Mouse (Mus musculus) heart, embryonic 11.5 days (tissue): ENCODE data around the gene Pcdh11x. TPM values are rescaled to one million over a fixed set of nuclear protein-coding genes. Genes with fewer than 3 reads are reported as not detected.

Source experiments
- ATAC-seq: fragments of 200-750 bp; cut with Nextera tagmentation; replicated peaks from 2 replicates; pipeline ENCODE4 v1.8.0; 2017; ENCODE audit warnings: moderate library complexity; ENCODE audit not compliant: insufficient number of reproducible peaks, low FRiP score, low TSS enrichment
- H3K27ac ChIP-seq: fragments of 300-500 bp; sonication (generic); 2 replicates; pipeline ENCODE4 v1.5.1; 2014; ENCODE audit warnings: mild to moderate bottlenecking, low read depth, low read length
- H3K27me3 ChIP-seq: fragments of 300-500 bp; sonication (generic); 2 replicates; pipeline ENCODE4 v1.6.1; 2014; ENCODE audit warnings: mild to moderate bottlenecking, low read length, mixed read lengths; ENCODE audit not compliant: control insufficient read depth, insufficient read depth
- H3K36me3 ChIP-seq: fragments of 300-500 bp; sonication (generic); 2 replicates; pipeline ENCODE4 v1.6.1; 2014; ENCODE audit warnings: mild to moderate bottlenecking, low read length, moderate library complexity, mixed read lengths; ENCODE audit not compliant: control insufficient read depth, insufficient read depth
- H3K4me1 ChIP-seq: fragments of 300-500 bp; sonication (generic); 2 replicates; pipeline ENCODE4 v1.6.1; 2014; ENCODE audit warnings: low read length; ENCODE audit not compliant: control insufficient read depth, insufficient read depth
- H3K4me2 ChIP-seq: fragments of 300-500 bp; sonication (generic); 2 replicates; pipeline ENCODE4 v1.6.1; 2014; ENCODE audit warnings: mild to moderate bottlenecking, moderate library complexity
- H3K4me3 ChIP-seq: fragments of 300-500 bp; sonication (generic); 2 replicates; pipeline ENCODE4 v1.5.1; 2014; ENCODE audit warnings: low read depth, low read length
- H3K9ac ChIP-seq: fragments of 300-500 bp; sonication (generic); 2 replicates; pipeline ENCODE4 v1.6.1; 2014; ENCODE audit warnings: mild to moderate bottlenecking, low read depth, low read length, moderate library complexity
- H3K9me3 ChIP-seq: fragments of 300-500 bp; sonication (generic); replicated peaks from 2 replicates; pipeline ENCODE4 v1.6.1; 2016; ENCODE audit warnings: low read length; ENCODE audit not compliant: control insufficient read depth
- WGBS: fragments of 180-500 bp; shearing (Covaris S2); extraction: QIAGEN DNeasy Blood & Tissue Kit; methylation state at CpG from one replicate; pipeline ENCODE4 v1.1.7; 2014; ENCODE audit not compliant: insufficient replicate concordance; 5-methylcytosine and 5-hydroxymethylcytosine counted together
- polyA plus RNA-seq: library from polyadenylated mRNA; unstranded; fragments of >200 nt; fragmentation: Nextera tagmentation; extraction: Ambion mirVana; gene quantifications from 2 replicates; pipeline ENCODE4 v1.2.1, GENCODE M21; 2014

Gene Pcdh11x
- 3.6 and 5.8 TPM in 2 replicates for polyA plus RNA-seq

DNA sequence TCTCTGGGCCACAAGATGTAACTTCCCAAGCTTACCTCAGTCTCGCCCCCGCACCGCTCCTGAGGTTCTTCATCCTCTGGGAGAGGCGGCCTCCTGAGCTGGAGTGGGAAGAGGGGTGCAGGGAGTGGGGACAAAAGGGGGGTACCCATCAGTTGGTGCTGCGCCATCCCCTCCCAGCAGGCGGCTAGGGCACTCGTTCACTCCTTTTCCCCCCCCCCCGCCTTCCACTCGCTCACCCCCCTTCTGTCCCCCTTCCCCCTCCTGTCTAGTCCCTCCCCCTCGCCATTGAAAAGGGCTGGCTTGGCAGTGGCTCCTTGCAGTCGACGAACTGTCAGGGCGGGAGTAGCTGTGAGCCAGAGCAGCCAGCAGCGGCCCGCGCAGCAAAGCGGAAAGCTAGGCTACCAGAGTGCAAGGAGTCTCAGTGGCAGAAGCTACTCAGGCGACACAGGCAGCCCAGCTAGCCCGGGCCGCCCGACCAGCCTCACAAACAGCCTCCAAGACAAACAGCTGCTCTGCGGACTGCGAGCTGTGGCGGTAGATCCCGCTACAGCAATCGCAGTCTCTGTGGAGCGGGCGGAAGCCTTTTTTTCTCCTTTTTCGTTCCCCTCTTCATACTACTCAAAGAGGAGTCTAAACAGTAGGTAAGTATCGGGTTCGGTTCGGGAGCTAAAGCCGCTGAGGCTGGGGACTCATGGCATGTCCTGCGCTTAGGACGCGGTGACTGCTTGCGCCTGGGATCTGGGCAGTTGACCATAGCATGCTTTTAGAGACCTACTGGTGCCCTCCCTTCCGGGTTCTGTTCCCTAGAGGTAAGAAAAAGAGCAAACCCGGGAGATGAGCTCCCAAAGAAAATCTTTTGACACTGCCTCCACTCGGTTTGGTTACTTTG lies at the start of gene Pcdh11x:
TSS of gene Pcdh11x (plus strand) at position 249 of the 889 bp plus-strand sequence.
- H3K9me3 ChIP-seq: no peaks in the 10 kb centered on the region
- 8% methylated on average over 32 of the region's 40 CpGs for WGBS
- H3K9ac ChIP-seq: peak within 1 kb of the TSS; percentile 54; the same call in 1 of the 2 replicates
- H3K4me3 ChIP-seq: peak within 1 kb of the TSS; percentile 51
- peak; percentile 79 for ATAC-seq
- no peak within 1 kb of the TSS for H3K27ac ChIP-seq
- H3K4me2 ChIP-seq: peak within 1 kb of the TSS; percentile 73
- no peaks in the 10 kb centered on the region for H3K36me3 ChIP-seq
- peaks cover 6% of the 10 kb centered on the region; the same call in 1 of the 2 replicates for H3K27me3 ChIP-seq
- no peaks in the 10 kb centered on the region for H3K4me1 ChIP-seq

DNA sequence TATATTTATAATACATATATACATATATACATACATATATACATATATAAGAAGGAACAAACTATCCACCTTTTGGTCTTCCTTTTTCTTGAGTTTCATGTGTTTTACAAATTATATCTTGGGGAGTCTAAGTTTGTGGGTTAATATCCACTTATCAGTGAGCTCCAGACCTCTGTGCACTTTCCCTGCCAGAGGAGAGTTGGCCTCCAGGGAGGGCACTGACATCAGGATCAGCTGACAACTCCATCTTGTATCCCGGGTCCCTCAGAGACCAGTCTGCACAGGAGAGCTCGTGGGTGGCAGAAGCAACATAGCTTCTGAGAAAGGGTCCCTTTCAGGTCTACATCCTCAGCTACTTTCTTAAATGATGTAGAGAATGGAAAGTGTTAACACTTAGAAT lies 30.0 kb upstream of the Pcdh11x start:
- H3K27me3 ChIP-seq: no peaks in the 10 kb centered on the region

DNA sequence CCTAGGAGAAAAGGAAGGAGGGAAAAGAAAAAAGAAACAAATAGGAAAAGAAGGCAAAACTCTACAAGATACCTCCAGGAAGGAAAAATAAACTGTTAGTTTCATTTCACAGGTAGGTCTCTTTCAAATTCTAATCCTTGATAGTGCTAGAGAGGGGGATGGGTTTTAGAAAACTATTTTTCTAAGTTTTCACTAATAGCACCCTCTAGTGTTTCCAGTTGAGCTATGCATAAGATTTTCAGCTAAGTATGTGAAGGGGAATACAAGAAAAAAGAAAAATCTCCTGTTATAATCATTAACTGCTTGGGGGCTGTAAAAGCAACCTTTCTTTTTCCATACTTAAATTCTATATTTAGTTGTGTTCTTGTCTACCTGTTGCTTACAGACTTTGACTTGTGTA lies 4.5 kb upstream of the Pcdh11x start:
- Histone ChIP-seq H3K4me3 (no peak overlapping the region), H3K4me1 (no peaks in the 10 kb centered on the region), H3K4me2 (no peak overlapping the region), H3K9me3 (no peaks in the 10 kb centered on the region), H3K27me3 (no peaks in the 10 kb centered on the region), H3K27ac (no peak overlapping the region), H3K36me3 (no peaks in the 10 kb centered on the region), H3K9ac (no peak overlapping the region)
- no peak for ATAC-seq

More for the DNA sequence above, 30.0 kb upstream of the Pcdh11x start:
- 68% methylated on average over 2 of the region's 2 CpGs for WGBS
- Histone ChIP-seq H3K4me1 (no peaks in the 10 kb centered on the region), H3K4me3 (no peak overlapping the region), H3K36me3 (no peaks in the 10 kb centered on the region), H3K9me3 (no peaks in the 10 kb centered on the region), H3K27ac (no peak overlapping the region), H3K4me2 (no peak overlapping the region), H3K9ac (no peak overlapping the region)
- ATAC-seq: no peak

DNA sequence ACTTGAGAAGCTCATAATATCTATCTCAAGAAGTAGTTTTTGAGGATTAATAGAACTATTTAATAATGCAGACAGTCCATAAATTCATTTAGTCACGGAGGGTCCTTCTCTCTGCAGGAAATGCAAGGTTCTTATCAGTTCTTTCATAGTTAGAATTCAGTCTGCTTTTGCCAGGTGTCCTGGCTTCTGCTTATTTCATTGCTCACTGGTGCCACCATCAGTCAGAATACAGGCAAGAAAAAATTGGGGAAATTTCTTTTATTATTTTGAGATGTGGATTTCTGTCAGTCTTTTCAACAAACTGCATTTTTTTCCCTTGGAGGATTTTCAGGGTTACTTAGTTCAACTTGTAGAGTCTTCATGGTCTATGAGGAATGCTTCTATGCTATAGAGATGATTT lies 2.6 kb upstream of the Pcdh11x start:
- Histone ChIP-seq H3K27ac (no peak overlapping the region), H3K36me3 (no peaks in the 10 kb centered on the region), H3K4me2 (no peak overlapping the region), H3K27me3 (peaks cover 6% of the 10 kb centered on the region; the same call in 1 of the 2 replicates), H3K9me3 (no peaks in the 10 kb centered on the region), H3K4me3 (no peak overlapping the region), H3K4me1 (no peaks in the 10 kb centered on the region), H3K9ac (no peak overlapping the region)
- no peak for ATAC-seq
- 7% methylated on average over 1 of the region's 1 CpGs for WGBS

DNA sequence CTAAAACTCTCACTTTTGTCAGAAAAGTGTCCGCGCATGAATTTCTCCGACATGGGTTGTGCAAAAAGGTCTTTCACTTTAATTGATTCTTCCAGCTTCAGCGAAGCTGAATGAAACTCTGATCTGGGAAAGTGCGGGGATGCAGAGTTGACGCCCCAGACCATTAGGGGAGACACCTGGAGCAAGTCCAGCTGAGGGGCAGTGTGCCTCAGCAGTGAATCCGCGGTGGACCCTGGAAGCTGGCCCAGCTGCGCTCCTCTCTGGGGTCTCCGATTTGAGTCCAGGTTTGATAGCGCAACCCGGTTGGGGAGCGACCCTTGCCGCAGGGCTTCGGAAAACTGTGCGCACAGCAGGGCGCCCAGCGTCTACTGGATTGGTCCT lies 831 bp downstream of the Pcdh11x start:
- no peak for ATAC-seq
- no peaks in the 10 kb centered on the region for H3K4me1 ChIP-seq
- H3K4me2 ChIP-seq: peak overlapping the region; percentile 73
- no peak overlapping the region for H3K27ac ChIP-seq
- H3K27me3 ChIP-seq: peaks cover 6% of the 10 kb centered on the region; the same call in 1 of the 2 replicates
- WGBS: 10% methylated on average over 18 of the region's 18 CpGs
- no peak overlapping the region for H3K9ac ChIP-seq
- H3K36me3 ChIP-seq: no peaks in the 10 kb centered on the region
- peak overlapping the region; percentile 51 for H3K4me3 ChIP-seq
- no peaks in the 10 kb centered on the region for H3K9me3 ChIP-seq

DNA sequence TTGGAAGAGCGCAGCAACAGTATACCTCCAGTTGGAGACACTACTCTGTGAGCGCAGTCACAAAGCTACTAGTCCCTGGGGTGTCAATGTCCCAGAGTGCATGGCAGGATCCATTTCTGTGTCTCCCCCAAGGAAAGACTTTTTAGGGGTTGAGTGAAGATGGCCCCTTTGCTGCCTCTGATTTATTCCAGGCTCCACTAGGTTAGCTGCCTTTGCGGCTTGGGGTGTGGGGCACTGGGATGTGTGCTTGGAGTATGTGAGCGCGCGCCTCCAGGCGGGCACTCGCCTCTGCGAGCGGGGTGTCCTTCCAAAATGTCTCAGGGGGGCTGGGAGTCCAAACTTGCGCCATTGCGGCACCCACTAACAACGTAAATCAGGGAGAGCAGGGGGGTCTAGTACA lies 1.6 kb downstream of the Pcdh11x start:
- no peak overlapping the region for H3K27ac ChIP-seq
- H3K9me3 ChIP-seq: no peaks in the 10 kb centered on the region
- no peaks in the 10 kb centered on the region for H3K36me3 ChIP-seq
- 6% methylated on average over 13 of the region's 13 CpGs for WGBS
- H3K27me3 ChIP-seq: peaks cover 6% of the 10 kb centered on the region; the same call in 1 of the 2 replicates
- peak overlapping the region; percentile 73 for H3K4me2 ChIP-seq
- H3K4me3 ChIP-seq: peak overlapping the region; percentile 51
- ATAC-seq: no peak
- H3K9ac ChIP-seq: no peak overlapping the region
- no peaks in the 10 kb centered on the region for H3K4me1 ChIP-seq

DNA sequence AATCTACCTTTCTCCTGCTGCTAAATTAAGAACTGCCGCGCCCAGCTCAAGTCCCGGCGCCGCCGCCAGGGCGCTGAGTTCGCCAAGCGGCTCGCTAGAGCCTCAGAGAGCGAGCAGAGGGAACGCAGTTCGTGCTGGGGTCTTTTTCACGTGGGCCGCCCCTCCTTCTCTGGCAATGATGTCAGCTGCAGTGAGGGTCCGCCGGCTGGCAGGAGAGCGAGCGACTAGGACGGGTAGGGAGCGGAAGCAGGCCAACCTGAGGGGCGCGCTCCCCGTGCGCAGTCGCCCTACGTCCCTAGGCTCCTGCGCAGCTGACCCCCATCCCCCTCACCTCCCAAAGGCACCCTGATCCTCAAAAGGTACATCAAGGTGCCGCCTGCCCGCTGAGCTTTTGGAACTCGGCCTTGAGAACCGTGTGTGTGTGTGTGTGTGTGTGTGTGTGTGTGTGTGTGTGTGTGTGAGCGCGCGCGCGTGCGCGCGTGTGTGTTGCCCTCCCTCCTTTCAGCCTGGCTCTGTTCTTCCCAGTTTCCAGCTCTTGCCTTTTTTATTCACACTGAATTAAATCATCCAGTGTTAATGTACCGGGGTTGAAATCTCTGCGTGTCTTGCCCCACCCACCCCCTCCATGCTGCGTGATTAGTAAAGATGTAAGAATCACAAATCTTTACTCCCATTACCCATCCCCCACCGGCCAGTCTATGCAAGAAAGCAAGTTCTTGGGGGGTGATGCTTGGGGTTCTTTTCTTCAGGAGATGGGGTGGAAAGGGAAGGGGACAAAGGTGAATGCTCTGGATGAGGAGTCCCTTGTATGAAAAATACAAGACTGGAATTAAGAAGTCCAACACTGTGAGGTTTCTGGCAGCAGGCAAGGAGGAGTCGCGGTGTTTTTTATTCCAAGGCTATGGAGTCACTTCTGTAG lies 3.0 kb downstream of the Pcdh11x start:
- H3K4me1 ChIP-seq: no peaks in the 10 kb centered on the region
- H3K36me3 ChIP-seq: no peaks in the 10 kb centered on the region
- no peak overlapping the region for H3K27ac ChIP-seq
- peak; percentile 68 for ATAC-seq
- peak overlapping the region; percentile 73 for H3K4me2 ChIP-seq
- H3K4me3 ChIP-seq: peak overlapping the region; percentile 51
- no peaks in the 10 kb centered on the region for H3K9me3 ChIP-seq
- peaks cover 6% of the 10 kb centered on the region; the same call in 1 of the 2 replicates for H3K27me3 ChIP-seq
- H3K9ac ChIP-seq: peak overlapping the region; percentile 62; the same call in 1 of the 2 replicates
- WGBS: 3% methylated on average over 39 of the region's 46 CpGs

DNA sequence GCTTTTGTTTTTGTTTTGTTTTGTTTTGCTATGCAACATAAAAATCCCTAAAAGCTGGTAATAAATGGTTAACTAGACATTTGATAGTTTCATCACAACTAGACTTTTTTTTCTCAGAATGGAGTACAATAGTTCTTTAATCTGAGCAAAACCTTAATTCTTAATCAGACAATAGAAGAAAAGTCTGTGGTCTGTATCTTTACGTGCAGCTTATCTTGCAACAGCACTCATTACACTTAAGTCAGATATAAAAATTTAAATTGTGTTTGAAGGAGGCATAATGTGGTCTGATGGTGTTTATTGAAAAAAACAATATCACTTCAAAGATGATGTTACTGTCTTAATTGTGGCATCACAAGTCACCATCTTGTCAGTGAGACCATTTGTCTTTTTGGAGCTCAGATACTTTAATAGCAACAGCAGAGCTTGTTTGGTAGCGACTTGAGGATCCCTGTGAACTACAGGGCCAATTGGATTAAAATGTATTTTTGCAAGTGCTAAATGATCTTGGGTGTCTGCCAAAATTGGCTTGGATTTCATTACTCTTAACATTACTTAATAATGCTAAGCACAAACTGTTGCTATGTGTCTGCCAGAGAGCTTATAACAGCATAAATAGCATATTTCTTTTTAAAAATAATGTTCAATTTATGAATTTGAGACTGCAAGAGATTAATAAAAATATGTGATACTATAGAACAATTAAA lies 11.6 kb downstream of the Pcdh11x start:
- no peak for ATAC-seq
- no peak overlapping the region for H3K9ac ChIP-seq
- H3K27ac ChIP-seq: no peak overlapping the region
- no peaks in the 10 kb centered on the region for H3K27me3 ChIP-seq
- no peaks in the 10 kb centered on the region for H3K9me3 ChIP-seq
- H3K4me3 ChIP-seq: no peak overlapping the region
- no peaks in the 10 kb centered on the region for H3K36me3 ChIP-seq
- 56% methylated on average over 2 of the region's 2 CpGs for WGBS
- H3K4me1 ChIP-seq: no peaks in the 10 kb centered on the region
- H3K4me2 ChIP-seq: no peak overlapping the region
